In genomic region chrX:108835233-108835632, GRCm38 (mm10) we compare ENCODE assay signal across 9 mouse cellular contexts. TPM values are rescaled to one million over a fixed set of nuclear protein-coding genes. Genes with fewer than 3 reads are reported as not detected.
DNase-seq lines count a peak whose midpoint lies in the region; ATAC-seq and TF ChIP-seq lines count a peak whose summit lies in the region.
"Had no signal": no experiment of that assay in that cellular context is flagged by ENCODE, and none has a peak within 500 bp of the region (broad histone marks: within the 10 kb centered on the region; RNA-seq: fewer than 3 reads in every experiment).

No protein-coding gene starts in this region.

- H3K4me2 ChIP-seq in heart, embryonic 11.5 days: peak overlapping the region; percentile 57
- H3K4me2 ChIP-seq in forebrain, embryonic 13.5 days: peak overlapping the region; percentile 51
- peak overlapping the region; percentile 65 for H3K4me2 ChIP-seq in liver, embryonic 15.5 days

- no peak overlapping the region for H3K9ac ChIP-seq in heart, embryonic 11.5 days (ENCODE audit: low read depth, low read length)
- H3K9ac ChIP-seq in forebrain, embryonic 13.5 days: no peak overlapping the region
- H3K9ac ChIP-seq in liver, embryonic 15.5 days: no peak overlapping the region

- no peak for ATAC-seq in heart, embryonic 11.5 days (replicated peaks; ENCODE audit: insufficient number of reproducible peaks, low FRiP score, low TSS enrichment)
- ATAC-seq in forebrain, embryonic 13.5 days: no peak
- no peak for ATAC-seq in liver, embryonic 15.5 days (ENCODE audit: insufficient read depth)
- no peak for ATAC-seq in granulocyte monocyte progenitor cell, adult 5-6 weeks (replicated peaks; ENCODE audit: poor library complexity, severe bottlenecking)

- intact Hi-C loops in heart, postnatal 36 days (cut with DNase I): loop anchor here (2.0 kb wide), 1 partner anchor 178 kb away; the partner anchor contains the start of gene Hmgn5

- no peaks in the 10 kb centered on the region for H3K79me3 ChIP-seq in C2C12 (ENCODE audit: low read depth)

- 70% methylated on average over 5 of the region's 5 CpGs for WGBS in heart, embryonic 11.5 days (ENCODE audit: insufficient replicate concordance)
- 71% methylated on average over 5 of the region's 5 CpGs for WGBS in forebrain, embryonic 13.5 days
- WGBS in liver, embryonic 15.5 days (ENCODE audit: insufficient replicate concordance): 32% methylated on average over 5 of the region's 5 CpGs

- peaks cover 7% of the 10 kb centered on the region for H3K79me2 ChIP-seq in C2C12 (ENCODE audit: control insufficient read depth, insufficient read depth)

- no peaks in the 10 kb centered on the region for H3K4me1 ChIP-seq in heart, embryonic 11.5 days (ENCODE audit: control insufficient read depth, insufficient read depth, low read length)
- no peaks in the 10 kb centered on the region for H3K4me1 ChIP-seq in forebrain, embryonic 13.5 days
- 0 out of 2 replicates have a peak, but pooled peaks cover 3% of the 10 kb centered on the region for H3K4me1 ChIP-seq in liver, embryonic 15.5 days (replicated peaks)

- H3K27me3 ChIP-seq in heart, embryonic 11.5 days (ENCODE audit: control insufficient read depth, insufficient read depth, low read length): no peaks in the 10 kb centered on the region
- H3K27me3 ChIP-seq in C2C12 (ENCODE audit: control insufficient read depth, insufficient read depth, insufficient read length): no peaks in the 10 kb centered on the region
- H3K27me3 ChIP-seq in forebrain, embryonic 13.5 days: no peaks in the 10 kb centered on the region
- no peaks in the 10 kb centered on the region for H3K27me3 ChIP-seq in liver, embryonic 15.5 days

- H3ac ChIP-seq in C2C12 (ENCODE audit: control insufficient read depth, insufficient read length, low read depth): no peak overlapping the region

- no peak for TF ChIP-seq CTCF in C2C12 (IDR thresholded peaks at IDR 0.05; ENCODE audit: control insufficient read depth, insufficient read depth, insufficient read length)

- no peak for DNase-seq in heart, postnatal 36 days
- no peak for DNase-seq in adrenal gland, postnatal 25 days
- no peak for DNase-seq in gastrocnemius, postnatal 10 days
- DNase-seq: kidney, adult 8-10 months had no signal

- peak overlapping the region; percentile 59; the same call in 1 of the 2 replicates for H3K4me3 ChIP-seq in heart, embryonic 11.5 days (ENCODE audit: low read depth, low read length)
- H3K4me3 ChIP-seq in C2C12 (ENCODE audit: insufficient read depth, poor library complexity, severe bottlenecking): peak overlapping the region; percentile 32
- H3K4me3 ChIP-seq in forebrain, embryonic 13.5 days: peak overlapping the region; percentile 36
- peak overlapping the region; percentile 68 for H3K4me3 ChIP-seq in liver, embryonic 15.5 days (replicated peaks)

- no peaks in the 10 kb centered on the region for H3K9me3 ChIP-seq in heart, embryonic 11.5 days (replicated peaks; ENCODE audit: control insufficient read depth, low read length)
- H3K9me3 ChIP-seq in forebrain, embryonic 13.5 days (replicated peaks): no peaks in the 10 kb centered on the region
- no peaks in the 10 kb centered on the region for H3K9me3 ChIP-seq in liver, embryonic 15.5 days (replicated peaks)

- no peak overlapping the region for H3K27ac ChIP-seq in heart, embryonic 11.5 days (ENCODE audit: low read depth, low read length)
- H3K27ac ChIP-seq in forebrain, embryonic 13.5 days: no peak overlapping the region
- peak overlapping the region; percentile 87 for H3K27ac ChIP-seq in liver, embryonic 15.5 days (replicated peaks)

- H3K36me3 ChIP-seq in heart, embryonic 11.5 days (ENCODE audit: control insufficient read depth, insufficient read depth, low read length): no peaks in the 10 kb centered on the region
- H3K36me3 ChIP-seq in C2C12 (ENCODE audit: control insufficient read depth, insufficient read depth): no peaks in the 10 kb centered on the region
- H3K36me3 ChIP-seq in forebrain, embryonic 13.5 days (ENCODE audit: poor library complexity, severe bottlenecking): no peaks in the 10 kb centered on the region
- no peaks in the 10 kb centered on the region for H3K36me3 ChIP-seq in liver, embryonic 15.5 days (replicated peaks)

TF ChIP-seq in C2C12, 6 proteins besides CTCF, POLR2A, EP300 and RAD21:
- TF ChIP-seq MAX (IDR thresholded peaks at IDR 0.05) (no peak), FOSL1 (IDR thresholded peaks at IDR 0.05; ENCODE audit: insufficient read depth, low read length, poor library complexity, severe bottlenecking) (no peak), MYOG (IDR thresholded peaks at IDR 0.05; ENCODE audit: control insufficient read depth, extremely low read depth, insufficient read length) (no peak)

RNA-seq across cellular contexts. Expression of gene Brwd3, which starts 1.1 kb away (rescaled TPM):
- polyA plus RNA-seq in heart, embryonic 11.5 days (2014; fragmentation: Nextera tagmentation; extraction: Ambion mirVana): 3.7 and 3.8 TPM in 2 replicates
- 1 to 10 TPM; 5.3 to 5.4 TPM for total RNA-seq in heart, postnatal 36 days (2021)
- 0.59 TPM for polyA plus RNA-seq in C2C12 (2012; fragmentation: generic; extraction: Trizol)
- 4.0 and 5.2 TPM in 2 replicates for polyA plus RNA-seq in forebrain, embryonic 13.5 days (2015; fragmentation: Nextera tagmentation; extraction: Ambion mirVana)
- 0.86 and 1.1 TPM in 2 replicates for polyA plus RNA-seq in liver, embryonic 15.5 days (2015; fragmentation: Nextera tagmentation; extraction: Ambion mirVana)
- 12.1 and 16.5 TPM in 2 replicates for total RNA-seq in granulocyte monocyte progenitor cell, adult 5-6 weeks (2014; fragmentation: Nextera tagmentation)
- total RNA-seq in granulocyte monocyte progenitor cell, adult 5-6 weeks (2017): 7.0 and 7.1 TPM in 2 replicates
- total RNA-seq in adrenal gland, postnatal 25 days (2021): 9.7 and 12.6 TPM in 2 replicates
- 1 to 10 TPM; 5.9 to 6.5 TPM for total RNA-seq in gastrocnemius, postnatal 10 days (2021)
